Mouse (Mus musculus) neural tube, embryonic 14.5 days (tissue): ENCODE data around the gene Gse1. TPM values are rescaled to one million over a fixed set of nuclear protein-coding genes. Genes with fewer than 3 reads are reported as not detected.
A peak's percentile ranks its signal among the peaks of the same experiment; 100 is the strongest.

Source experiments
- ATAC-seq: fragments of 200-750 bp; cut with Nextera tagmentation; 2 replicates; pipeline ENCODE4 v1.8.0; 2017; ENCODE audit warnings: low read depth, mild to moderate bottlenecking, moderate TSS enrichment, moderate library complexity
- H3K27ac ChIP-seq: fragments of 300-500 bp; sonication (generic); 2 replicates; pipeline ENCODE4 v1.5.1; 2014; ENCODE audit warnings: low read depth, mild to moderate bottlenecking, control low read depth, low read length, moderate library complexity, mixed read lengths
- H3K27me3 ChIP-seq: fragments of 300-500 bp; sonication (generic); 2 replicates; pipeline ENCODE4 v1.6.1; 2014; ENCODE audit warnings: low read length; ENCODE audit not compliant: control insufficient read depth, insufficient read depth
- H3K36me3 ChIP-seq: fragments of 300-500 bp; sonication (generic); 2 replicates; pipeline ENCODE4 v1.6.1; 2014; ENCODE audit warnings: low read length, mixed read lengths; ENCODE audit not compliant: control insufficient read depth, insufficient read depth
- H3K4me1 ChIP-seq: fragments of 300-500 bp; sonication (generic); 2 replicates; pipeline ENCODE4 v1.6.1; 2014; ENCODE audit warnings: low read length; ENCODE audit not compliant: control insufficient read depth, insufficient read depth
- H3K4me2 ChIP-seq: fragments of 300-500 bp; sonication (generic); 2 replicates; pipeline ENCODE4 v1.6.1; 2014; ENCODE audit warnings: mild to moderate bottlenecking, low read depth, low read length, control low read depth
- H3K4me3 ChIP-seq: fragments of 300-500 bp; sonication (generic); 2 replicates; pipeline ENCODE4 v1.5.1; 2014; ENCODE audit warnings: low read depth, low read length, control low read depth, mixed read lengths
- H3K9ac ChIP-seq: fragments of 300-500 bp; sonication (generic); replicated peaks from 2 replicates; pipeline ENCODE4 v1.6.1; 2014; ENCODE audit warnings: low read depth, mild to moderate bottlenecking, control low read depth, low read length, mixed read lengths
- H3K9me3 ChIP-seq: fragments of 300-500 bp; sonication (generic); 2 replicates; pipeline ENCODE4 v1.6.1; 2016; ENCODE audit warnings: low read length; ENCODE audit not compliant: control insufficient read depth
- WGBS: fragments of 180-500 bp; shearing (Covaris S2); extraction: QIAGEN DNeasy Blood & Tissue Kit; methylation state at CpG from one replicate; pipeline ENCODE4 v1.1.7; 2014; 5-methylcytosine and 5-hydroxymethylcytosine counted together
- polyA plus RNA-seq: library from polyadenylated mRNA; unstranded; fragments of >200 nt; fragmentation: Nextera tagmentation; extraction: Ambion mirVana; gene quantifications from 2 replicates; pipeline ENCODE4 v1.2.1, GENCODE M21; 2014

Gene Gse1
- polyA plus RNA-seq, 1 experiment from 2014 or later = 23.3 TPM

DNA sequence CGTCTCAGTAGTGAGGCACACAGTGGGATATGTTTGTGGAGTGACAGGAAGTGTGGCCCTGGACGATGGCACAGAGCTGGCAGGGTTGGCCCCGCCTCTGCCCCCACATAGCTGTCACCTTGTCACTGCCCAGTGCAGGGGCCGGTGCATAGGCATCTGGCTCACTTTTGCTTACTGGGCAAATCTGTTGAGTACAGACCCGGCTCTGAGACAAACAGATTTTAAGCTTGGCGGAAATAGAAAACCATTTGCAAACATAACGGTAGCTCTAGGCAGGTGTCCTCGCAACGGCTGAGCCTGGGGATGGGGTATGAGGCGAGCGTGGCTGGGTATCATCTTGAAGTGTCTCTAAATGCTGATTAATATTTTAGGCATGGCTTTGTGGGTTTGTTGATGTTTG is 79.3 kb downstream of the Gse1 start:
- no peaks in the 10 kb centered on the region for H3K36me3 ChIP-seq
- H3K9ac ChIP-seq = no peak overlapping the region
- H3K9me3 ChIP-seq = no peaks in the 10 kb centered on the region
- peak overlapping the region; percentile 70 for H3K27ac ChIP-seq
- no peak for ATAC-seq
- H3K4me1 ChIP-seq = peaks cover 48% of the 10 kb centered on the region
- H3K4me2 ChIP-seq = no peak overlapping the region
- WGBS = 40% methylated on average over 11 of the region's 11 CpGs
- H3K27me3 ChIP-seq = no peaks in the 10 kb centered on the region
- H3K4me3 ChIP-seq = no peak overlapping the region

DNA sequence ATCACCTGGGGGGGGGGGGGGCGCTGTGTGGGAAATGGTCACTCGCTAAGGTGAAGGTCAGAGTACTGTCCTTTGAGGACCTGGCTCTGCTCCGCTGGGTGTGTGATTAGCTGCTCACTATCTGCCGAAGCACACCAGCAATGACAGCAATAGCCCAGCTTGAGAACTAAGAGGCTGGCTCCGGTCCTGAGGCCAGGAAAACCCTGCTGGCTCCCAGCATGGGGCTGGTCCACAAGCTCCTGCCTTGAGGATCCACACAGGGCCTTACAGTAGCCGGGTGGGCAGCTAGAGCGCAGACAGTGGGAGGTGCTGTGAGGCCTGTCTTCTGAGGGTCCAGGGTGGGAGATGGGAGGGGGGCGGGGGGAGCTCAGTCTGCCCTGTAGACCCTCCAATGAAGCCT is 79.9 kb downstream of the Gse1 start:
- Histone ChIP-seq H3K4me3 (no peak overlapping the region), H3K27me3 (no peaks in the 10 kb centered on the region), H3K9ac (no peak overlapping the region), H3K9me3 (no peaks in the 10 kb centered on the region), H3K4me2 (no peak overlapping the region), H3K27ac (peak overlapping the region; percentile 44; the same call in 1 of the 2 replicates), H3K36me3 (no peaks in the 10 kb centered on the region), H3K4me1 (peaks cover 48% of the 10 kb centered on the region)
- ATAC-seq = no peak
- 35% methylated on average over 7 of the region's 8 CpGs for WGBS

DNA sequence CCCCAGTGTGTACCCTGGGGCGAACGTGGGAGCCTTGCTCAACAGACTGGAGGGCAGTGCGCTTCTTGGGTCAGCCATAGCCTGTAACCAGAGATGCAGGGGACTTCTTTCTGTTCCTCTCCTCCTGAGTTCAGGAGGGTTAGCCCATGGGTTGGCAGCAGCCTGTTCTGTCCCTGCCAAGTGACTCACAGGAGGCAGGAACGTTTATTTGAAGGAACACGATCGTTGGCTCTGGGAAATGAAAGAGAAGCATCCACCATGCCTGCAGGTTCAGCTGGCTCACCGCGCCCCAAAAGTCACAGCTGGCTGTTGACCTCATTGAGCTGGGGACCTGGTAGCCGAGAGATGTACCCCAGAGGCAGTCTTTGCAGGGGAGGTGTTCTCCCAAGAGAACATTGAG is 80.3 kb downstream of the Gse1 start:
- Histone ChIP-seq H3K36me3 (no peaks in the 10 kb centered on the region), H3K27ac (peak overlapping the region; percentile 44; the same call in 1 of the 2 replicates), H3K4me2 (no peak overlapping the region), H3K4me3 (no peak overlapping the region), H3K9ac (no peak overlapping the region), H3K9me3 (no peaks in the 10 kb centered on the region), H3K27me3 (no peaks in the 10 kb centered on the region), H3K4me1 (peaks cover 46% of the 10 kb centered on the region)
- 36% methylated on average over 9 of the region's 9 CpGs for WGBS
- ATAC-seq = no peak

DNA sequence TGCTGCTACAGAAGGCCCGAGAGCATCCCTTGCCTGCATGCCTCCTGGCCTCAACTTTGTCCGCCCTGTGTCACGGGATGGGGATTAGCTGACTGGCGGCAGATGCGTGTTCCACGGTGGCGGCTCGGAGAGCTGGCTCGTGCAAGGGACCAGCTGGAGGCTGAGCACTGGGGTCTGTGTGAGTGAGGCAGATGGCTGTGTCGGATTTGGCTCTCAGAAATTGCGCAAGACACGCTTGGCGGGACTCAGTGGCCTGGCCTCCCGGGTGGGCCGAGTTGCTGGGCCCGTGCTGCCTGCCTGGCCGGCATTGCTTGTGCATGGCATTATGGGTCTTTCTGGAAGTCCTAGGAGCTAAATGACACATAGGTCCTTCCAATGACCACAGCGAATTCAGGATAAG is 81.1 kb downstream of the Gse1 start:
- peak overlapping the region; percentile 44 for H3K27ac ChIP-seq
- H3K36me3 ChIP-seq = no peaks in the 10 kb centered on the region
- WGBS = 24% methylated on average over 18 of the region's 18 CpGs
- H3K9ac ChIP-seq = no peak overlapping the region
- peaks cover 38% of the 10 kb centered on the region for H3K4me1 ChIP-seq
- H3K27me3 ChIP-seq = no peaks in the 10 kb centered on the region
- H3K4me2 ChIP-seq = peak overlapping the region; percentile 12; the same call in 1 of the 2 replicates
- no peak overlapping the region for H3K4me3 ChIP-seq
- no peaks in the 10 kb centered on the region for H3K9me3 ChIP-seq
- ATAC-seq = peak; percentile 41; the same call in 1 of the 2 replicates

DNA sequence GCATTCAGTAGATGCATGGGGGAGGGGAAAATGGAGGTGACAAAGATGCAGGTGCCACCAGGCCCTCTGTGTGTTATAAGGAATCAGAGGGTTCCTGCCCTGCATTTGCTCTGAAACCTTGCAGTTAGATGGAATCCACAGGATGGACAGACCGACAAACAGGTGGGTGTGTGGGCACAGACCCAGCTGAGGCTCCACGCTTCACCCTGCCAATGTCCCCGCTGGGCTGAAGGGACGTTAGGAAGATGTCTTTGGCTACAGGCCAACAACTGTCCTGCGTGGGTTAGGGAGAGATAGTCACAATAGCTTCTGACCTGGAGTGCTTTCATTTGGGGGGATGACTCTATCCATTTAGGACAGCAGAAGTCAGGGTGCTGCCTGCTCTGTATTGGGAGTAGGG is 81.8 kb downstream of the Gse1 start:
- peak overlapping the region; percentile 44; the same call in 1 of the 2 replicates for H3K27ac ChIP-seq
- no peak overlapping the region for H3K4me3 ChIP-seq
- no peaks in the 10 kb centered on the region for H3K9me3 ChIP-seq
- no peaks in the 10 kb centered on the region for H3K27me3 ChIP-seq
- H3K4me2 ChIP-seq = no peak overlapping the region
- no peaks in the 10 kb centered on the region for H3K36me3 ChIP-seq
- ATAC-seq = no peak
- no peak overlapping the region for H3K9ac ChIP-seq
- peaks cover 34% of the 10 kb centered on the region for H3K4me1 ChIP-seq
- 41% methylated on average over 5 of the region's 5 CpGs for WGBS

DNA sequence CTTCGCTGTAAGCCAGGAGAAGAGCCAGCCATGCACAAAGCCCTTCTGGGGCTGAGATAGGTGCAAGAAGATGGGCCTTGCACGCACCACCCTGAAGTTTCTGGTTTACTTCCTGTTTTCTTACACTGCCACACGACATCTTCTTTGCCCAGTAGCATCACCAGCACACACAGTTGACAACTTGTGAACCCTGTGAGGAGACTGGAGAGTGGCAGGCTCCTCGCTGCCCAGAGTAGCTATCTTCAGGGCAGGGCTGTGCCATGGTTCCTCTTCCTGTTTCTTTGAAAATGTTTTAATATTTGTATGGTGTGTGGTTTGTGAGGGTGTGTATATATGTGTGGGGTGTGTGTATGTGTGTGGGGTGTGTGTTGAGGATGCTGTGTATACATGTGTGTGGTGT is 84.2 kb downstream of the Gse1 start:
- WGBS = 91% methylated on average over 4 of the region's 4 CpGs
- H3K4me2 ChIP-seq = no peak overlapping the region
- no peak overlapping the region for H3K4me3 ChIP-seq
- no peak overlapping the region for H3K27ac ChIP-seq
- H3K9me3 ChIP-seq = no peaks in the 10 kb centered on the region
- no peak overlapping the region for H3K9ac ChIP-seq
- no peak for ATAC-seq
- H3K4me1 ChIP-seq = peaks cover 30% of the 10 kb centered on the region
- no peaks in the 10 kb centered on the region for H3K36me3 ChIP-seq
- H3K27me3 ChIP-seq = no peaks in the 10 kb centered on the region

DNA sequence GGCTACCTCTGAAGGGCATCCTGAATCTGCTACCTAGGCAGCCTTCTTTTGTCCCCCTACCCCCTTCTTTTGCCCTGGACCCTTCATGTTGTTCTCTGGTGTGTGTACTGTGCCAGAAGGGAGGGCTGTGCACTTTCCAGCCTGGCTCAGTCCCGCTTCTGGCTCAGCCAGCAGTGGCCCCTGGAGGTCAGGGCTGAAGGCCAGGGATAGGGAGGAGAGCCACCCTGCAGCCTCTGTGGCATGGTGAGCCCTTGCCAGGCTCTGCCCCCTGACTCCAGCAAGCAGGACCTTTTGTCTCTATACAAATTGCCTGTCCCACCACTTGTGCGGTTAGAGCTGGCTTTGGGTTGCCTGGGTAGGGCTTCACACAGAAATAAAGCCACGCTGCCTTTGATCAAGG is 85.4 kb downstream of the Gse1 start:
- no peak overlapping the region for H3K4me3 ChIP-seq
- H3K4me1 ChIP-seq = peaks cover 22% of the 10 kb centered on the region
- H3K9me3 ChIP-seq = no peaks in the 10 kb centered on the region
- 83% methylated on average over 3 of the region's 3 CpGs for WGBS
- H3K36me3 ChIP-seq = no peaks in the 10 kb centered on the region
- H3K4me2 ChIP-seq = no peak overlapping the region
- no peak overlapping the region for H3K27ac ChIP-seq
- H3K9ac ChIP-seq = no peak overlapping the region
- no peaks in the 10 kb centered on the region for H3K27me3 ChIP-seq
- ATAC-seq = no peak

DNA sequence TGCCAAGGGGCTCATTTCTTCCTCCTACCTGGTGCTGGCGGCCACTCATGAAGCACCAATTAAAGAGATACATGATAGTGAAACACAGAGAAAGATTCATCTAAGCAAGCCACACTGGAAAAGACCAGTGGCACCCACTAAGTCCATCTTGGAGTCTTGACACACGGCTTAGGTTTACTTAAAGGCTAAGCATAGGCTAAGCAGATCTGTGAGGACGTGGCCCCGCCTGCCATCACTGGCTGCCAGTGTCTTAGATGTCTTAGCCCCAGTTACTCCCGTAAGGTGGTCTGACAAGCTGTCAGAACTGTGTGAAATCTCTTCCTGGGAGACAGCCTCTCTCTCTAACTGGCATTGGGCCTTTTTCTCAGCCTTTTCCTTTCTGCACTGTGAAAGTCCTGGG is 86.7 kb downstream of the Gse1 start:
- Histone ChIP-seq H3K27me3 (no peaks in the 10 kb centered on the region), H3K4me2 (no peak overlapping the region), H3K4me1 (peaks cover 10% of the 10 kb centered on the region), H3K4me3 (no peak overlapping the region), H3K9me3 (no peaks in the 10 kb centered on the region), H3K9ac (no peak overlapping the region), H3K36me3 (no peaks in the 10 kb centered on the region), H3K27ac (no peak overlapping the region)
- 92% methylated on average over 5 of the region's 5 CpGs for WGBS
- ATAC-seq = no peak

DNA sequence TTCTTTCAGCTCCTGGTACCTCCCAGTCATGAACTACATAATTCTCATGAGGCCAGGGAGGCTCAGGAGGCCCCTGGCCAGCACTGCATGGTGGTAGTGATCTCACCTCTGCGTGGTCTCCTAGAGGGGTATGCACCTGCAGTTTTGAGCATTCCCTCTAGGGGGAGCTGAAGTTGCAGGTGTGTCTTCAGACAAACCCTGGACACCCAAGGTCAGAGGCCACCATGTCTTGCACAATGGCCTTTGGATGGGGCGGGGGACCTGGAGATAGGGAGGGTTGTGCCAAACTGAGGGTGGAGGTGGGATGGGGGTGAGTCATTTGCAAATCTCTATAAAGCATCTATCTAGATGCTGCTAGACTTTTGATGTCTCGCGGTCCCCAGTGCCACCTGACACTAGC is 87.4 kb downstream of the Gse1 start:
- WGBS = 91% methylated on average over 4 of the region's 4 CpGs
- Histone ChIP-seq H3K9me3 (no peaks in the 10 kb centered on the region), H3K4me2 (no peak overlapping the region), H3K36me3 (no peaks in the 10 kb centered on the region), H3K27ac (no peak overlapping the region), H3K9ac (no peak overlapping the region), H3K4me3 (no peak overlapping the region), H3K27me3 (no peaks in the 10 kb centered on the region), H3K4me1 (peaks cover 9% of the 10 kb centered on the region; the same call in 1 of the 2 replicates)
- ATAC-seq = no peak
